Mouse (Mus musculus) myocyte (in vitro differentiated cells): ENCODE results near the gene Ppig. TPM values are rescaled to one million over a fixed set of nuclear protein-coding genes. Genes with fewer than 3 reads are reported as not detected.
"Not testable (repeated sequence)": the region's sequence is repeated elsewhere in the genome, so short reads cannot be mapped to it uniquely, and the experiment has no call there.

Experiments used
- H3K27me3 ChIP-seq: one replicate; pipeline ENCODE4 v1.6.1; 2011; ENCODE audit not compliant: control insufficient read depth, insufficient read depth, insufficient read length
- H3K36me3 ChIP-seq: one replicate; pipeline ENCODE4 v1.6.1; 2011; ENCODE audit not compliant: control insufficient read depth, insufficient read depth
- H3K4me2 ChIP-seq: one replicate; pipeline ENCODE4 v1.6.1; 2011; ENCODE audit warnings: low read depth, control low read depth
- H3K4me3 ChIP-seq: one replicate; pipeline ENCODE4 v1.5.1; 2011; ENCODE audit warnings: mild to moderate bottlenecking, control low read depth, moderate library complexity
- H3K79me2 ChIP-seq: one replicate; pipeline ENCODE4 v1.6.1; 2011; ENCODE audit not compliant: control insufficient read depth, insufficient read depth
- H3ac ChIP-seq: one replicate; pipeline ENCODE4 v1.6.1; 2011; ENCODE audit not compliant: control insufficient read depth, insufficient read length
- CEBPB ChIP-seq: IDR thresholded peaks from 2 replicates; pipeline ENCODE4 v1.6.1; 2011; ENCODE audit warnings: mild to moderate bottlenecking, moderate library complexity; ENCODE audit not compliant: poor library complexity, insufficient read depth, severe bottlenecking
- E2F4 ChIP-seq: IDR thresholded peaks from one replicate; pipeline ENCODE4 v1.6.1; 2011; ENCODE audit warnings: mild to moderate bottlenecking, control low read depth, moderate library complexity; ENCODE audit not compliant: insufficient read depth
- MAX ChIP-seq: IDR thresholded peaks from one replicate; pipeline ENCODE4 v1.6.1; 2011; ENCODE audit warnings: low read depth, mild to moderate bottlenecking, control low read depth
- MYOD1 ChIP-seq, 3 experiments: IDR thresholded peaks; one replicate each; pipeline ENCODE4 v1.6.1; 2011; ENCODE audit warnings: control low read depth in 2 of 3, low read depth in 2 of 3, mild to moderate bottlenecking in 2 of 3, moderate library complexity in 1 of 3; ENCODE audit not compliant: insufficient read length in 2 of 3, control insufficient read depth in 1 of 3
- MYOG ChIP-seq, 3 experiments: IDR thresholded peaks; one replicate each; pipeline ENCODE4 v1.6.1; 2011; ENCODE audit warnings: control low read depth in 2 of 3, low read depth in 2 of 3, mild to moderate bottlenecking in 2 of 3; ENCODE audit not compliant: insufficient read length in 2 of 3, control insufficient read depth in 1 of 3, insufficient read depth in 1 of 3
- POLR2A ChIP-seq: IDR thresholded peaks from one replicate; pipeline ENCODE4 v1.6.1; 2011; ENCODE audit warnings: low read depth, mild to moderate bottlenecking, control low read depth, moderate library complexity; ENCODE audit not compliant: insufficient read length
- POLR2AphosphoS2 ChIP-seq: IDR thresholded peaks from one replicate; pipeline ENCODE4 v1.6.1; 2011; ENCODE audit warnings: low read depth, control low read depth; ENCODE audit not compliant: insufficient read length
- REST ChIP-seq: IDR thresholded peaks from one replicate; pipeline ENCODE4 v1.6.1; 2011; ENCODE audit warnings: mild to moderate bottlenecking, control low read depth, moderate library complexity; ENCODE audit not compliant: insufficient read depth, insufficient read length
- SRF ChIP-seq: IDR thresholded peaks from one replicate; pipeline ENCODE4 v1.6.1; 2011; ENCODE audit warnings: low read depth; ENCODE audit not compliant: control insufficient read depth, insufficient read length
- TCF12 ChIP-seq: IDR thresholded peaks from one replicate; pipeline ENCODE4 v1.6.1; 2011; ENCODE audit warnings: mild to moderate bottlenecking, control low read depth; ENCODE audit not compliant: poor library complexity, insufficient read depth, severe bottlenecking
- TCF3 ChIP-seq: IDR thresholded peaks from one replicate; pipeline ENCODE4 v1.6.1; 2011; ENCODE audit warnings: low read depth, control low read depth; ENCODE audit not compliant: insufficient read length
- USF1 ChIP-seq: IDR thresholded peaks from one replicate; pipeline ENCODE4 v1.6.1; 2011; ENCODE audit warnings: low read depth, mild to moderate bottlenecking, control low read depth, moderate library complexity
- polyA plus RNA-seq: library from polyadenylated mRNA; unstranded; fragments of >200 nt; fragmentation: generic; extraction: Trizol; gene quantifications from one replicate; pipeline ENCODE4 v1.2.1, GENCODE M21; 2012; ENCODE audit warnings: missing spikeins

Gene Ppig
- 7.6 TPM for polyA plus RNA-seq

- H3K27me3 ChIP-seq: no peaks in the 10 kb centered on the region
- TF ChIP-seq MYOD1 (IDR thresholded peaks at IDR 0.05; ENCODE audit: control insufficient read depth in 1 of 3, insufficient read length in 2 of 3, low read depth in 2 of 3) (no peak), USF1 (no peak), MYOG (IDR thresholded peaks at IDR 0.05; ENCODE audit: control insufficient read depth in 1 of 3, insufficient read depth in 1 of 3, insufficient read length in 2 of 3, low read depth in 2 of 3) (no peak), MAX (no peak)
- no peaks in the 10 kb centered on the region for H3K36me3 ChIP-seq
- H3K79me2 ChIP-seq: peaks cover 40% of the 10 kb centered on the region
- peak within 1 kb of the TSS; percentile 95 for H3ac ChIP-seq
- H3K4me3 ChIP-seq: peak within 1 kb of the TSS; percentile 95
- H3K4me2 ChIP-seq: peak within 1 kb of the TSS; percentile 93
These were observed at the start of gene Ppig for GRCm38 (mm10) chr2:69722273-69722649. TSS of gene Ppig (plus strand) at chr2:69722545.

- H3K79me2 ChIP-seq: peaks cover 23% of the 10 kb centered on the region
- peak; percentile 47 to 83 (median 52) for TF ChIP-seq MYOG (IDR thresholded peaks at IDR 0.05; ENCODE audit: control insufficient read depth in 1 of 3, insufficient read depth in 1 of 3, insufficient read length in 2 of 3, low read depth in 2 of 3)
- peak; percentile 75 to 94 (median 90) for TF ChIP-seq MYOD1 (IDR thresholded peaks at IDR 0.05; ENCODE audit: control insufficient read depth in 1 of 3, insufficient read length in 2 of 3, low read depth in 2 of 3)
- no peak for TF ChIP-seq POLR2AphosphoS2
- TF ChIP-seq TCF3: peak; percentile 5
- peak; percentile 31 for TF ChIP-seq TCF12
- TF ChIP-seq SRF: no peak
- no peak for TF ChIP-seq USF1
- TF ChIP-seq CEBPB: no peak
- H3K4me3 ChIP-seq: peak overlapping the region; percentile 35
- peaks cover 8% of the 10 kb centered on the region for H3K36me3 ChIP-seq
- H3K27me3 ChIP-seq: no peaks in the 10 kb centered on the region
- no peak overlapping the region for H3ac ChIP-seq
- H3K4me2 ChIP-seq: peak overlapping the region; percentile 60
These were observed 48.6 kb upstream of the Ppig start for GRCm38 (mm10) chr2:69673723-69674122.

- Histone ChIP-seq H3K4me2 (peak overlapping the region; percentile 1), H3K27me3 (no peaks in the 10 kb centered on the region), H3K79me2 (peaks cover 23% of the 10 kb centered on the region), H3K4me3 (no peak overlapping the region), H3K36me3 (peaks cover 13% of the 10 kb centered on the region), H3ac (no peak overlapping the region)
- no peak for TF ChIP-seq MYOD1 (IDR thresholded peaks at IDR 0.05; ENCODE audit: control insufficient read depth in 1 of 3, insufficient read length in 2 of 3, low read depth in 2 of 3)
- TF ChIP-seq SRF: no peak
- TF ChIP-seq MAX: no peak
- TF ChIP-seq TCF3: no peak
- no peak for TF ChIP-seq TCF12
- TF ChIP-seq POLR2A: no peak
- no peak for TF ChIP-seq E2F4
- TF ChIP-seq POLR2AphosphoS2: no peak
These were observed 47.1 kb upstream of the Ppig start for GRCm38 (mm10) chr2:69675266-69675665.

- Histone ChIP-seq H3K79me2 (peaks cover 8% of the 10 kb centered on the region), H3K36me3 (peaks cover 13% of the 10 kb centered on the region), H3K4me2 (no peak overlapping the region), H3K4me3 (no peak overlapping the region), H3K27me3 (no peaks in the 10 kb centered on the region), H3ac (no peak overlapping the region)
- TF ChIP-seq POLR2AphosphoS2: no peak
- TF ChIP-seq CEBPB: no peak
- TF ChIP-seq E2F4: no peak
- TF ChIP-seq MYOG (IDR thresholded peaks at IDR 0.05; ENCODE audit: control insufficient read depth in 1 of 3, insufficient read depth in 1 of 3, insufficient read length in 2 of 3, low read depth in 2 of 3): no peak
- TF ChIP-seq TCF3: no peak
- no peak for TF ChIP-seq USF1
- no peak for TF ChIP-seq SRF
- TF ChIP-seq MYOD1 (IDR thresholded peaks at IDR 0.05; ENCODE audit: control insufficient read depth in 1 of 3, insufficient read length in 2 of 3, low read depth in 2 of 3): no peak
- TF ChIP-seq MAX: no peak
- no peak for TF ChIP-seq POLR2A
- TF ChIP-seq TCF12: no peak
- no peak for TF ChIP-seq REST
These were observed 45.6 kb upstream of the Ppig start for GRCm38 (mm10) chr2:69676713-69677112.

GRCm38 (mm10) chr2:69677215-69677614 is 45.1 kb upstream of the Ppig start:
- H3K79me2 ChIP-seq, H3K4me2 ChIP-seq, H3K4me3 ChIP-seq, H3K27me3 ChIP-seq, H3ac ChIP-seq: not testable (repeated sequence)
- peaks cover 13% of the 10 kb centered on the region for H3K36me3 ChIP-seq

- Histone ChIP-seq H3K4me2 (no peak overlapping the region), H3K79me2 (no peaks in the 10 kb centered on the region), H3K4me3 (no peak overlapping the region), H3K27me3 (no peaks in the 10 kb centered on the region), H3K36me3 (peaks cover 13% of the 10 kb centered on the region), H3ac (no peak overlapping the region)
- TF ChIP-seq MYOG (IDR thresholded peaks at IDR 0.05; ENCODE audit: control insufficient read depth in 1 of 3, insufficient read depth in 1 of 3, insufficient read length in 2 of 3, low read depth in 2 of 3): no peak
- no peak for TF ChIP-seq CEBPB
- TF ChIP-seq POLR2AphosphoS2: no peak
- no peak for TF ChIP-seq E2F4
- no peak for TF ChIP-seq SRF
- no peak for TF ChIP-seq POLR2A
- no peak for TF ChIP-seq TCF3
- no peak for TF ChIP-seq TCF12
- TF ChIP-seq MAX: no peak
- TF ChIP-seq MYOD1 (IDR thresholded peaks at IDR 0.05; ENCODE audit: control insufficient read depth in 1 of 3, insufficient read length in 2 of 3, low read depth in 2 of 3): no peak
- no peak for TF ChIP-seq REST
- TF ChIP-seq USF1: no peak
These were observed 42.4 kb upstream of the Ppig start for GRCm38 (mm10) chr2:69679990-69680389.
